Comparison of ENCODE assay signal across 19 mouse cellular contexts in genomic region chr5:36525216-36525615, GRCm38 (mm10). TPM values are rescaled to one million over a fixed set of nuclear protein-coding genes. Genes with fewer than 3 reads are reported as not detected.
DNase-seq lines count a peak whose midpoint lies in the region; TF ChIP-seq lines count a peak whose summit lies in the region.
"Had no signal": no experiment of that assay in that cellular context is flagged by ENCODE, and none has a peak within 500 bp of the region (broad histone marks: within the 10 kb centered on the region; RNA-seq: fewer than 3 reads in every experiment).

No protein-coding gene starts in this region.

- H3K4me3 ChIP-seq in layer of hippocampus, adult 2 months: no peak overlapping the region
- H3K4me3 ChIP-seq: embryonic facial prominence, embryonic 12.5 days; forebrain, embryonic 15.5 days; heart, embryonic 13.5 days; hindbrain, embryonic 15.5 days had no signal

- TF ChIP-seq CTCF in layer of hippocampus, adult 2 months (conservative IDR thresholded peaks at IDR 0.05): no peak

- peak; percentile 43 for DNase-seq in kidney, adult 9 months
- DNase-seq in kidney, postnatal 25 days: no peak
- no peak for DNase-seq in layer of hippocampus, adult 2 months (ENCODE audit: low spot score in 2 of 2)
- DNase-seq in layer of hippocampus, adult 9-10 months (ENCODE audit: low spot score): no peak
- peak; percentile 81 for DNase-seq in Muller cell, postnatal 12 days (ENCODE audit: inconsistent ontology term)
- no peak for DNase-seq in left cerebral cortex, adult 18-20 months (ENCODE audit: low spot score in 2 of 2)
- DNase-seq: adrenal gland, postnatal 10 days; B cell, adult 2 months; cerebellum, adult 11 months; cerebellum, adult 8-10 months; cerebellum, postnatal 14 days; embryo, embryonic 11 days; gastrocnemius, postnatal 36 days; heart, adult 11 months; heart, postnatal 36 days had no signal

- H3K27ac ChIP-seq in layer of hippocampus, adult 2 months: peak overlapping the region; percentile 77; the same call in 1 of the 2 replicates
- H3K27ac ChIP-seq: embryonic facial prominence, embryonic 12.5 days; forebrain, embryonic 15.5 days; heart, embryonic 13.5 days; hindbrain, embryonic 15.5 days had no signal

RNA-seq across cellular contexts. Expression of gene Ccdc96, which starts 40.8 kb away (rescaled TPM):
- total RNA-seq in layer of hippocampus, adult 2 months (2021): 1 to 10 TPM in 1 of 2 experiments, under 1 TPM in 1; 0.91 to 1.3 TPM
- 1 to 10 TPM in 1 of 2 experiments, under 1 TPM in 1; 0.91 to 1.3 TPM for total RNA-seq in left cerebral cortex, adult 18-20 months (2021)

RNA-seq across cellular contexts. Expression of gene Tada2b, which starts 41.1 kb away (rescaled TPM):
- total RNA-seq in layer of hippocampus, adult 2 months (2021): 10 to 100 TPM; 36.9 to 37.2 TPM
- total RNA-seq in left cerebral cortex, adult 18-20 months (2021): 10 to 100 TPM; 31.5 to 33.8 TPM

Comparison
In these comparisons a context has a peak if more than half of its experiments do, and no peak if none do; other contexts are left out.
1. DNase-seq: peak in kidney, adult 9 months (single experiment) and Muller cell, postnatal 12 days (single experiment); none in kidney, postnatal 25 days (0 of 2), layer of hippocampus, adult 2 months (0 of 2), layer of hippocampus, adult 9-10 months (single experiment) and left cerebral cortex, adult 18-20 months (0 of 2).